Mouse (Mus musculus) hindbrain, postnatal 0 days (tissue): ENCODE data around the gene Ccdc54. TPM values are rescaled to one million over a fixed set of nuclear protein-coding genes. Genes with fewer than 3 reads are reported as not detected.

Experiments
- ATAC-seq: fragments of 200-750 bp; cut with Nextera tagmentation; 2 replicates; pipeline ENCODE4 v1.8.0; 2017; ENCODE audit warnings: mild to moderate bottlenecking, moderate TSS enrichment, moderate library complexity
- DNase-seq: peaks from one replicate; pipeline ENCODE4 v3.0.0-alpha.2; 2015; ENCODE audit warnings: low spot score
- H3K27ac ChIP-seq: fragments of 300-500 bp; sonication (generic); 2 replicates; pipeline ENCODE4 v1.5.1; 2014; ENCODE audit warnings: mild to moderate bottlenecking
- H3K27me3 ChIP-seq: fragments of 300-500 bp; sonication (generic); 2 replicates; pipeline ENCODE4 v1.6.1; 2014; ENCODE audit warnings: low read length, mixed read lengths; ENCODE audit not compliant: insufficient read depth
- H3K36me3 ChIP-seq: fragments of 300-500 bp; sonication (generic); 2 replicates; pipeline ENCODE4 v1.6.1; 2014; ENCODE audit warnings: low read length, mixed read lengths; ENCODE audit not compliant: insufficient read depth
- H3K4me1 ChIP-seq: fragments of 300-500 bp; sonication (generic); 2 replicates; pipeline ENCODE4 v1.6.1; 2014; ENCODE audit warnings: antibody characterized with exemption, low read length, mixed read lengths; ENCODE audit not compliant: insufficient read depth
- H3K4me2 ChIP-seq: fragments of 300-500 bp; sonication (generic); 2 replicates; pipeline ENCODE4 v1.6.1; 2014; ENCODE audit warnings: low read depth, mild to moderate bottlenecking, low read length, moderate library complexity, mixed read lengths
- H3K4me3 ChIP-seq: fragments of 300-500 bp; sonication (generic); 2 replicates; pipeline ENCODE4 v1.5.1; 2014; ENCODE audit warnings: low read length
- H3K9ac ChIP-seq: fragments of 300-500 bp; sonication (generic); replicated peaks from 2 replicates; pipeline ENCODE4 v1.6.1; 2014; ENCODE audit warnings: mild to moderate bottlenecking, low read length, moderate library complexity, mixed read lengths
- H3K9me3 ChIP-seq: fragments of 300-500 bp; sonication (generic); 2 replicates; pipeline ENCODE4 v1.6.1; 2016; ENCODE audit warnings: low read length, mixed read lengths
- CTCF ChIP-seq: IDR thresholded peaks from 2 replicates; pipeline ENCODE4 v1.5.1; 2016; ENCODE audit warnings: antibody characterized with exemption, control low read depth, low read depth
- WGBS: fragments of 180-500 bp; shearing (Covaris S2); extraction: QIAGEN DNeasy Blood & Tissue Kit; methylation state at CpG from one replicate; pipeline ENCODE4 v1.1.7; 2014; 5-methylcytosine and 5-hydroxymethylcytosine counted together
- polyA plus RNA-seq: library from polyadenylated mRNA; unstranded; fragments of >200 nt; fragmentation: Nextera tagmentation; extraction: Ambion mirVana; gene quantifications from 2 replicates; pipeline ENCODE4 v1.2.1, GENCODE M21; 2015
- total RNA-seq: library from RNA; depleted of rRNA; stranded (reverse); fragments of >200 nt; gene quantifications from 2 replicates; pipeline ENCODE4 v1.2.3, GENCODE M21; 2014

The Ccdc54 gene
- total and polyA plus RNA-seq, 2 experiments from 2014 or later = not detected

DNA sequence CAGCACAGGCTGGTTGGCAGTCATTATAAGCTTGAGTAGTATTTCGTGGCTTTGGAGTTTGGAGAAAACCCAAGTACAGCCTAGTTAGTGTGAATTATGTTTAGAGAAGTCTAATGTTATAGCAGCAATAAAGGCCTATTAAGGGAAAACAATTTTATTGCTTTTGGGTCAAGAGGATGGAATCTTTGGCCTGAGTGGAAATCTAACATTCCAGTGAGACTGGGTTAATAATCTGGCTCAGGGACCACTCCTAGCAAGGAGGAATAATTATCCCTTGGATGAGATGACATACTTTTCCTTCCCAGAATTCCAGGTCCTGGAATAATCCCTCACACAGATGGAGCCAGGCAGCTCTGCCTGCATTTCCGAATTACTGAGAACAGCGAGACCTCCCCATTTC, 11.0 kb upstream of the Ccdc54 start:
- H3K27ac ChIP-seq = no peak overlapping the region
- no peak for ATAC-seq
- no peak overlapping the region for H3K9ac ChIP-seq
- no peak overlapping the region for H3K4me2 ChIP-seq
- no peaks in the 10 kb centered on the region for H3K36me3 ChIP-seq
- H3K4me1 ChIP-seq = no peaks in the 10 kb centered on the region
- no peak for DNase-seq
- no peak overlapping the region for H3K4me3 ChIP-seq
- 72% methylated on average over 3 of the region's 3 CpGs for WGBS
- no peak for TF ChIP-seq CTCF
- H3K9me3 ChIP-seq = no peaks in the 10 kb centered on the region
- no peaks in the 10 kb centered on the region for H3K27me3 ChIP-seq

DNA sequence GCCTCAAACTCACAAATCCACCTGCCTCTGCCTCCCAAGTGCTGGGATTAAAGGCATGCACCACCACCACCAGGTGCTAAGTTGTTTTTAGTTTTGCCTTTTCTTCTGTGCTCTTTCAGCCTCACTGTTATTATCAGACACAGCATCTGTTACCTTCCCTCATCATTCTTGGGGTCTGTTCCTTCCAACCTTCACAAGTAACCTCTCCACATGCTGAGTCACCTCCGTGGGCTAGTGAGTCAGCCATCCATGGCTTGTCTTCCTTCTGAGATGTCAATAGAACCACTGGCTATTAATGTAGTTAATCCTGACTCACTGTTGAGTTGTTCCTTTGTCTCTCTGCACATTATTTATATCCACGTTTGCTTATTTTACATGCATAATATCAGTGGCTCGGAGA, 9.7 kb upstream of the Ccdc54 start:
- no peak for ATAC-seq
- WGBS = 87% methylated on average over 3 of the region's 3 CpGs
- Histone ChIP-seq H3K9me3 (no peaks in the 10 kb centered on the region), H3K4me1 (no peaks in the 10 kb centered on the region), H3K36me3 (no peaks in the 10 kb centered on the region), H3K4me2 (no peak overlapping the region), H3K27ac (no peak overlapping the region), H3K9ac (no peak overlapping the region), H3K4me3 (no peak overlapping the region), H3K27me3 (no peaks in the 10 kb centered on the region)
- no peak for DNase-seq
- no peak for TF ChIP-seq CTCF

DNA sequence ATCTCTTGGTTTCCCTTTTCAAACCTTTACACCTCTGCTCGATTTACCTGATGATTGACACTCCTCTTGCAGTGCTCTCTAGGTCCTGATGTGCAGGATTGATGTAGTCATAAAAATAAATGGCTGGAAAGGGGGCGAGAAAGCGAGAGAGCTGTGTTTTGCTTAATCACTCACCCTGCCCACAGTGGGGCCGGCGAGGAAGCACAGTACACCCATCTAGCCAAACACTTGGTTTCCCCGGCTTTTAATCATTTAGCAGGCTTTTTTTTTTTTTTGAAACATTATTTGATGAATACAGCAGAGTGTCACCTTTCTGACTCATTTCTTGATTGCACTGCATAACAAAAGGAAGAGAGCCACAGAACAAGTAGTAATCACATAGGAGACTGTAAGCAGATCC, 5.7 kb upstream of the Ccdc54 start:
- ATAC-seq (no peak), DNase-seq (no peak)
- Histone ChIP-seq H3K9me3 (no peaks in the 10 kb centered on the region), H3K36me3 (no peaks in the 10 kb centered on the region), H3K27ac (no peak overlapping the region), H3K4me3 (no peak overlapping the region), H3K9ac (no peak overlapping the region), H3K4me1 (no peaks in the 10 kb centered on the region), H3K4me2 (no peak overlapping the region), H3K27me3 (no peaks in the 10 kb centered on the region)
- TF ChIP-seq CTCF = no peak
- WGBS = 72% methylated on average over 6 of the region's 6 CpGs

DNA sequence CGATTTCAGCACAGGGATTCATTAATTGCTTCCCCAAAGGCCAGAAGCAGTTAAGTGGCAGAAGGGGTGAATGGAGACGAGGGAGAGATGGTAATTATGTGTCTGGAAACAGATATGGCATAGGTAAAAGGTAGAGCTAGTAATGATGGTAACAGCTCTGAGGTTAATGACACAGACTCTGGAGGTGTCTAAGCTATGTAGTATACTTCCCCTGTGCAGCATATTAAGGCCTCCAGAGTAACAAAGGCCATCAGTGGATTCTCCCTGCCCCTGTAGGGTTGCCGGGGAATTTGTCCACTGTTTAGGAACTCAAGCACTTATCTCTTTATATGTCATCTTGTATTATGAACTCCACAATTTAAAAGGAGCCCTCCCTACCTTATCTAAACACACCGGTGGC, 5.2 kb upstream of the Ccdc54 start:
- H3K36me3 ChIP-seq = no peaks in the 10 kb centered on the region
- no peaks in the 10 kb centered on the region for H3K9me3 ChIP-seq
- no peaks in the 10 kb centered on the region for H3K27me3 ChIP-seq
- no peak overlapping the region for H3K4me3 ChIP-seq
- no peak overlapping the region for H3K9ac ChIP-seq
- H3K27ac ChIP-seq = no peak overlapping the region
- 64% methylated on average over 4 of the region's 4 CpGs for WGBS
- H3K4me2 ChIP-seq = no peak overlapping the region
- TF ChIP-seq CTCF = no peak
- no peak for DNase-seq
- H3K4me1 ChIP-seq = no peaks in the 10 kb centered on the region
- no peak for ATAC-seq

DNA sequence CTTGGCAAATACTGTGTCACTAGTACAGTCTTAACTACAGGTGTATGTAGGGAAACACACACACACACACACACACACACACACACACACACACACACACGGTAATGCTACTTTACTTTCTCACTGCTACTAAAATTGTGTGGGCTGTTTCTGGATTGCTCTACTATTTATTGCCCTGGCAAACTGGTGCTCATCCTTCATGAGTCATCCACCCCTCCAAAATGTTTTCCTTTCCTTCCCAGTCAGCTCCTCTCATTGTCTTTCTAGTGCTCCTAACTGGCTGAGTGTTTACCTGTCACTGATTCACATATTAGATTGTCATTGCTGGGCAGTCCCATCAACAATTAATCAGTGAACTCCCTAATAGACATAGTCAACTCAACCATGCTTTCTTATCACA, 3.9 kb upstream of the Ccdc54 start:
- H3K4me1 ChIP-seq = no peaks in the 10 kb centered on the region
- no peak overlapping the region for H3K9ac ChIP-seq
- H3K4me3 ChIP-seq = no peak overlapping the region
- H3K27ac ChIP-seq = no peak overlapping the region
- TF ChIP-seq CTCF = no peak
- WGBS = 96% methylated on average over 1 of the region's 1 CpGs
- DNase-seq (no peak), ATAC-seq (no peak)
- H3K27me3 ChIP-seq = no peaks in the 10 kb centered on the region
- no peaks in the 10 kb centered on the region for H3K36me3 ChIP-seq
- no peaks in the 10 kb centered on the region for H3K9me3 ChIP-seq
- no peak overlapping the region for H3K4me2 ChIP-seq

DNA sequence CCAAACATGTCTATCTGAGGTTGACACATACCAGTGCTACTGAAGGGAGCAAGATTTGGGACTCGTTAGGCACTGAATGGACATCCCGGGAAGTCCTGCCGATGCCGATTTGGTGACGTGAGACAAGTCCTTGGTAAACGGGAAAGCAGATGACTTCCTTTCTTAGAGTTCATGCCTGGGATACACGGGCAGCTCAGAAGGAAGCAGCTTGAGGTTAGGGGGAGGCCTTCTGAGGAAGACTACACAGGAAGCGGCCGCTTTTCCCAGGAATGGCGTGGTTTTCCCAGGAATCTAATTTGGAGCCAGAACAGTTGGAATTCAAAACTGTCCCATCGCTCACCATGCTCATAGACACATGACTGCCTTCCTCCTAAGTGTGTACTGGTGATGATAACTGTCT, 2.4 kb upstream of the Ccdc54 start:
- H3K27me3 ChIP-seq = no peaks in the 10 kb centered on the region
- no peak for ATAC-seq
- WGBS = 87% methylated on average over 11 of the region's 11 CpGs
- no peak overlapping the region for H3K9ac ChIP-seq
- no peaks in the 10 kb centered on the region for H3K36me3 ChIP-seq
- no peak for TF ChIP-seq CTCF
- no peak overlapping the region for H3K27ac ChIP-seq
- H3K4me1 ChIP-seq = no peaks in the 10 kb centered on the region
- DNase-seq = no peak
- H3K4me3 ChIP-seq = no peak overlapping the region
- no peak overlapping the region for H3K4me2 ChIP-seq
- no peaks in the 10 kb centered on the region for H3K9me3 ChIP-seq

DNA sequence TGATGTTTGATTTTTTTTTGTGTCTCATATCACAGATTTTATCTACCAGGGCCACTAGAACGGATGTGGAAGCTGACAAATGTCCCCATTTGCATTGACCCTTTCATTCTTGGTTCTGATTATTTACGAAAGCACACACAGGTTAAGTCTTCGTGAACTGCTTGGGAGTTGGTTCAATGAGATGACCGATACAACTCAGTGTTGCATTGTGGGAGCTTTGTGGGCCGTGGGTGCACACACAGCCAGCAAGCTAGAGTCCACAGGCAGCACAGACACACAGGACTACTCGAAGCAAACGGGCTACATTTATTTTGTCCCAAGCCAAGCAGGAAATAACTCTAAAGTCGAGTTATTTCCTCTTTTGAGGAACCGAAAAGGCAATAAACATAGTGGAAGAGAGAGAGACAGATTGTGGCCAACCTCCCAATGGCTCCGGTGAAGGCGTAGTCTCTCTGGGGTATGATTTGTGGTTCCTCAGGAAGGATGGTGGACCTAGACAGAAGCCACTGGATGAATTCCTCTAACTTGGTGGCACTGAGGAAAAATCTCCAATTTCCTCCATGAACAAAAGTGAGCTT, 1.3 kb downstream of the Ccdc54 start:
- TF ChIP-seq CTCF = no peak
- ATAC-seq (no peak), DNase-seq (no peak)
- no peaks in the 10 kb centered on the region for H3K36me3 ChIP-seq
- WGBS = 88% methylated on average over 11 of the region's 11 CpGs
- no peak overlapping the region for H3K27ac ChIP-seq
- no peak overlapping the region for H3K4me3 ChIP-seq
- H3K27me3 ChIP-seq = no peaks in the 10 kb centered on the region
- H3K9ac ChIP-seq = no peak overlapping the region
- no peaks in the 10 kb centered on the region for H3K9me3 ChIP-seq
- no peak overlapping the region for H3K4me2 ChIP-seq
- no peaks in the 10 kb centered on the region for H3K4me1 ChIP-seq
